ENCODE assay signal across 12 mouse cellular contexts in the genomic region with DNA sequence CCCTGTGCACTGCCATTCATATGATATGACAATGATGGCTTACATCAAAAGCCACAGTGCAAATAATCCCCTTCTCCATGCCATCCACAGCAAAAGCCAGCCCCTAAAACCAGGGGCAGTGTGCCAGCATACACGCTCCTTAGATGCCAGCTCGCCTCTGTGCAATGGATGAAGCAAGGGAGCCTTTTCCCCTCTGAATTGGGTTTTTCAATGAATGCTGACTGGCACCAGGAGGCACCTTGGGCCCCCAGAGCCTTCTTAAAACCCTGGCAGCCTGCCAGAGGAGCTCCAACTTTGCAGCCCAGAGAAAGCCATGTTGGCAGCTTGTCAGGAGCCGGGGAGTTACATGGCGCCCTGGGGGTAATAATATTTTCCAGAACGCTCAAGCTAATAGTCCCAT.
DNase-seq lines count a peak whose midpoint lies in the region; ATAC-seq lines count a peak whose summit lies in the region.
"Had no signal": no experiment of that assay in that cellular context is flagged by ENCODE, and none has a peak within 500 bp of the region (broad histone marks: within the 10 kb centered on the region; RNA-seq: fewer than 3 reads in every experiment).

No protein-coding gene starts in this region.

- H3K4me3 ChIP-seq in midbrain, embryonic 11.5 days (ENCODE audit: low read depth, low read length): no peak overlapping the region
- H3K4me3 ChIP-seq in midbrain, embryonic 10.5 days: no peak overlapping the region
- no peak overlapping the region for H3K4me3 ChIP-seq in hindbrain, embryonic 14.5 days (replicated peaks; ENCODE audit: low read length)
- H3K4me3 ChIP-seq in neural tube, embryonic 12.5 days: no peak overlapping the region
- H3K4me3 ChIP-seq: liver, embryonic 15.5 days had no signal

- 0 out of 2 replicates have a peak, but pooled peaks have one; percentile 23 for ATAC-seq in midbrain, embryonic 11.5 days (ENCODE audit: low FRiP score)
- ATAC-seq in hindbrain, embryonic 14.5 days (ENCODE audit: low FRiP score): peak; percentile 64
- peak; percentile 45; the same call in 1 of the 2 replicates for ATAC-seq in neural tube, embryonic 12.5 days (ENCODE audit: low FRiP score, low read depth)

- no peak overlapping the region for H3K4me2 ChIP-seq in midbrain, embryonic 11.5 days
- H3K4me2 ChIP-seq in hindbrain, embryonic 14.5 days (replicated peaks): no peak overlapping the region
- H3K4me2 ChIP-seq in neural tube, embryonic 12.5 days (replicated peaks): no peak overlapping the region
- H3K4me2 ChIP-seq: liver, embryonic 15.5 days had no signal

- H3K9ac ChIP-seq in midbrain, embryonic 11.5 days (ENCODE audit: low read length): no peak overlapping the region
- H3K9ac ChIP-seq in hindbrain, embryonic 14.5 days: no peak overlapping the region
- no peak overlapping the region for H3K9ac ChIP-seq in neural tube, embryonic 12.5 days
- H3K9ac ChIP-seq: liver, embryonic 15.5 days had no signal

- no peaks in the 10 kb centered on the region for H3K36me3 ChIP-seq in midbrain, embryonic 11.5 days (ENCODE audit: control insufficient read depth, insufficient read depth, low read length)
- H3K36me3 ChIP-seq in midbrain, embryonic 10.5 days: no peaks in the 10 kb centered on the region
- H3K36me3 ChIP-seq in hindbrain, embryonic 14.5 days (replicated peaks; ENCODE audit: control insufficient read depth, insufficient read depth): no peaks in the 10 kb centered on the region
- no peaks in the 10 kb centered on the region for H3K36me3 ChIP-seq in neural tube, embryonic 12.5 days
- H3K36me3 ChIP-seq: liver, embryonic 15.5 days had no signal

- H3K9me3 ChIP-seq in midbrain, embryonic 11.5 days (ENCODE audit: control insufficient read depth, low read length): no peaks in the 10 kb centered on the region
- H3K9me3 ChIP-seq in midbrain, embryonic 10.5 days (replicated peaks): no peaks in the 10 kb centered on the region
- H3K9me3 ChIP-seq in hindbrain, embryonic 14.5 days (ENCODE audit: control insufficient read depth, low read length): no peaks in the 10 kb centered on the region
- no peaks in the 10 kb centered on the region for H3K9me3 ChIP-seq in neural tube, embryonic 12.5 days
- H3K9me3 ChIP-seq: liver, embryonic 15.5 days had no signal

- WGBS in midbrain, embryonic 11.5 days: 69% methylated on average over 5 of the region's 5 CpGs
- 89% methylated on average over 5 of the region's 5 CpGs for WGBS in midbrain, embryonic 10.5 days
- WGBS in hindbrain, embryonic 14.5 days: 32% methylated on average over 5 of the region's 5 CpGs
- 44% methylated on average over 5 of the region's 5 CpGs for WGBS in neural tube, embryonic 12.5 days

- H3K27me3 ChIP-seq in midbrain, embryonic 11.5 days (ENCODE audit: control insufficient read depth, insufficient read depth, low read length): no peaks in the 10 kb centered on the region
- H3K27me3 ChIP-seq in midbrain, embryonic 10.5 days (ENCODE audit: low read depth, poor library complexity, severe bottlenecking): no peaks in the 10 kb centered on the region
- H3K27me3 ChIP-seq in hindbrain, embryonic 14.5 days (ENCODE audit: control insufficient read depth, insufficient read depth, low read length): no peaks in the 10 kb centered on the region
- no peaks in the 10 kb centered on the region for H3K27me3 ChIP-seq in neural tube, embryonic 12.5 days (replicated peaks)
- H3K27me3 ChIP-seq: liver, embryonic 15.5 days had no signal

- peaks cover 36% of the 10 kb centered on the region for H3K4me1 ChIP-seq in midbrain, embryonic 11.5 days (ENCODE audit: control insufficient read depth, insufficient read depth, low read length)
- H3K4me1 ChIP-seq in midbrain, embryonic 10.5 days: peaks cover 56% of the 10 kb centered on the region
- H3K4me1 ChIP-seq in hindbrain, embryonic 14.5 days (replicated peaks; ENCODE audit: control insufficient read depth, insufficient read depth, low read length): peaks cover 69% of the 10 kb centered on the region
- peaks cover 67% of the 10 kb centered on the region for H3K4me1 ChIP-seq in neural tube, embryonic 12.5 days
- H3K4me1 ChIP-seq: liver, embryonic 15.5 days had no signal

- peak; percentile 71 to 77 for DNase-seq in cerebellum, postnatal 14 days
- DNase-seq in cerebellum, adult 11-12 months: no peak
- DNase-seq in midbrain, embryonic 11.5 days (ENCODE audit: low spot score, missing footprints): no peak
- no peak for DNase-seq in midbrain, embryonic 10.5 days (ENCODE audit: low spot score)
- peak; percentile 74 for DNase-seq in hindbrain, embryonic 14.5 days (ENCODE audit: low spot score)
- DNase-seq in spleen, postnatal 14 days (ENCODE audit: low spot score in 2 of 2): no peak
- DNase-seq in frontal cortex, postnatal 36 days (ENCODE audit: low spot score in 2 of 2): no peak
- DNase-seq: B cell, adult 2 months; embryo, embryonic 11 days; thymus, postnatal 14 days had no signal

- peak overlapping the region; percentile 25; the same call in 1 of the 2 replicates for H3K27ac ChIP-seq in midbrain, embryonic 11.5 days (ENCODE audit: low read depth, low read length)
- H3K27ac ChIP-seq in midbrain, embryonic 10.5 days (replicated peaks): no peak overlapping the region
- H3K27ac ChIP-seq in hindbrain, embryonic 14.5 days: peak overlapping the region; percentile 9; the same call in 1 of the 2 replicates
- H3K27ac ChIP-seq in neural tube, embryonic 12.5 days: no peak overlapping the region
- H3K27ac ChIP-seq: liver, embryonic 15.5 days had no signal

Comparison
In these comparisons a context has a peak if more than half of its experiments do, and no peak if none do; other contexts are left out.
1. DNase-seq: peak in cerebellum, postnatal 14 days (2 of 2) and hindbrain, embryonic 14.5 days (single experiment); none in cerebellum, adult 11-12 months (single experiment), midbrain, embryonic 11.5 days (single experiment), midbrain, embryonic 10.5 days (single experiment), spleen, postnatal 14 days (0 of 2) and frontal cortex, postnatal 36 days (0 of 2).
2. H3K27ac ChIP-seq: peak in midbrain, embryonic 11.5 days (single experiment) and hindbrain, embryonic 14.5 days (single experiment); none in midbrain, embryonic 10.5 days (single experiment) and neural tube, embryonic 12.5 days (single experiment).
3. Peak in every context shown above with its lines, with median percentiles within 50 percentile points of each other: ATAC-seq.